Mouse (Mus musculus): ENCODE measurements around the gene Eif6.

DNA sequence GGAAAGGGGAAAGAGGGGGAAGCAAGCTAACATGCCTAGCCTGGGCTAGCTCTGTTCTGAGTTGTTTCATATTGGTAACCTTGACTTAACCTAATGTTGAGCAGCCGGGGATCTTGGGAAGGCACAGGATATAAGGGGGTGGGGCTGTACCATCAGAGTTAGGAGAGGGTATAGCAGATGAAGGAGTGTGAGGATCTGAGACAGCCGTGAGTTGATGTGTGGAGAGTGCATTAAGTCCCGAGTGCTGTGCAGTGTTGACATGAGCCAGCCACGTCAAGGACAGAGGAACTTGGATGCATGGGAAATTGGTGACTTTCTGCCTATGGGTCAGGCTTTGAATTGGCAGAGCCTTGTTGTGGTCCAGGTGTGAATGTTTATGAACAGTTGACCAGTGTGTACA lies 14.1 kb downstream of the Eif6 start:
- TF ChIP-seq CTCF (IDR thresholded peaks at IDR 0.05; ENCODE audit: low read depth): no peak
- no peak for TF ChIP-seq EP300 (IDR thresholded peaks at IDR 0.05; ENCODE audit: low read depth)
